Comparison of ENCODE assay signal across 23 mouse cellular contexts in the genomic region with DNA sequence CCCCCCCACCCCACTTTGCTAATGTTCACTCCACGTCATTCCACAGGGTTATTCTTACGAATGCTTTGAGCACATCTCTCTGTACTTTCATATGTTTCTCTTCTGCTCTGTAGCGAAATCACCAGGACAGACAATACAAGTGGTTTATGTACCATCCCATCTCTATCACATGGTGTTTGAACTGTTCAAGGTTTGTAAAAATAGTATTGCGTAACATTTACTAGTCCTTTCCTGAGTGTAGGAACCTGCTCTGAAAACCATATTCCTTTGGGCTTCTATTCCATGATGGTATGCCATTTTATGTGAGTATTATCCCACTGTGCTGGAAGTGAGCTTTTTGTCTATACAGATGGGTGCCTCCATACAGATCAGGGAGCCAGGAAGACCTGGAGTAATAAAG. TPM values are rescaled to one million over a fixed set of nuclear protein-coding genes. Genes with fewer than 3 reads are reported as not detected.
DNase-seq lines count a peak whose midpoint lies in the region; ATAC-seq and TF ChIP-seq lines count a peak whose summit lies in the region.
"Had no signal": no experiment of that assay in that cellular context is flagged by ENCODE, and none has a peak within 500 bp of the region (broad histone marks: within the 10 kb centered on the region; RNA-seq: fewer than 3 reads in every experiment).

No protein-coding gene starts in this region.

- no peaks in the 10 kb centered on the region for H3K79me2 ChIP-seq in liver, adult 2 months (ENCODE audit: control insufficient read depth, insufficient read depth, low read length)
- no peaks in the 10 kb centered on the region for H3K79me2 ChIP-seq in C2C12 (ENCODE audit: control insufficient read depth, insufficient read depth)

- no peak overlapping the region for H3K4me3 ChIP-seq in liver, adult 2 months (ENCODE audit: insufficient read depth, low read depth, low read length)
- no peak overlapping the region for H3K4me3 ChIP-seq in liver, embryonic 12.5 days
- no peak overlapping the region for H3K4me3 ChIP-seq in C2C12 (ENCODE audit: insufficient read depth, poor library complexity, severe bottlenecking)

- H3K9me3 ChIP-seq in liver, embryonic 12.5 days (replicated peaks) = no peaks in the 10 kb centered on the region
- H3K9me3 ChIP-seq: G1E had no signal

- DNase-seq in adrenal gland, adult 2 months = peak; percentile 35
- no peak for DNase-seq in adrenal gland, postnatal 25 days
- peak; percentile 46 for DNase-seq in heart, adult 11 months
- no peak for DNase-seq in heart, adult 8-10 months (ENCODE audit: low spot score)
- DNase-seq in liver, adult 2 months (ENCODE audit: extremely low read depth, low read depth, low spot score) = peak; percentile 53
- DNase-seq in urinary bladder, postnatal 25 days (ENCODE audit: low spot score) = no peak
- DNase-seq: adrenal gland, adult 8-10 months; adrenal gland, postnatal 10 days; adrenal gland, postnatal 14 days; adrenal gland, postnatal 36 days; B cell, adult 2 months; cerebellum, adult 11 months; cerebellum, adult 11-12 months; cerebellum, adult 18-20 months; cerebellum, adult 2 months; cerebellum, adult 8-10 months had no signal

- H3K9ac ChIP-seq in liver, adult 2 months (ENCODE audit: low read depth, low read length) = no peak overlapping the region
- no peak overlapping the region for H3K9ac ChIP-seq in liver, embryonic 12.5 days

- peaks cover 52% of the 10 kb centered on the region for H3K36me3 ChIP-seq in liver, adult 2 months (ENCODE audit: control insufficient read depth, insufficient read depth, low read length)
- H3K36me3 ChIP-seq in liver, embryonic 12.5 days = peaks cover 96% of the 10 kb centered on the region
- H3K36me3 ChIP-seq in C2C12 (ENCODE audit: control insufficient read depth, insufficient read depth) = no peaks in the 10 kb centered on the region

- no peak for TF ChIP-seq POLR2A in liver, adult 2 months (IDR thresholded peaks at IDR 0.05; ENCODE audit: extremely low read depth, insufficient read depth, low read length)

- H3K4me2 ChIP-seq in liver, embryonic 12.5 days = no peak overlapping the region

- ATAC-seq in liver, embryonic 12.5 days = no peak
- ATAC-seq: activated CD4-positive, CD25-positive, alpha-beta regulatory T cell, adult 4 months; CD4-positive, CD25-positive, alpha-beta regulatory T cell, adult 4 months; Patski had no signal

- no peak overlapping the region for H3K27ac ChIP-seq in liver, adult 2 months (replicated peaks; ENCODE audit: insufficient read depth, low read depth, low read length)
- H3K27ac ChIP-seq in liver, embryonic 12.5 days = no peak overlapping the region

- H3K27me3 ChIP-seq in liver, adult 2 months (ENCODE audit: control insufficient read depth, insufficient read depth, low read length) = no peaks in the 10 kb centered on the region
- no peaks in the 10 kb centered on the region for H3K27me3 ChIP-seq in liver, embryonic 12.5 days (replicated peaks)
- no peaks in the 10 kb centered on the region for H3K27me3 ChIP-seq in C2C12 (ENCODE audit: control insufficient read depth, insufficient read depth, insufficient read length)
- H3K27me3 ChIP-seq: CH12.LX, Patski had no signal

- no peaks in the 10 kb centered on the region for H3K79me3 ChIP-seq in C2C12 (ENCODE audit: low read depth)

- H3K4me1 ChIP-seq in liver, adult 2 months (ENCODE audit: control insufficient read depth, insufficient read depth, low read length) = no peaks in the 10 kb centered on the region
- no peaks in the 10 kb centered on the region for H3K4me1 ChIP-seq in liver, embryonic 12.5 days

- no peak for TF ChIP-seq CTCF in liver, adult 2 months (IDR thresholded peaks at IDR 0.05; ENCODE audit: low read depth, low read length)
- no peak for TF ChIP-seq CTCF in C2C12 (IDR thresholded peaks at IDR 0.05; ENCODE audit: control insufficient read depth, insufficient read depth, insufficient read length)

- H3ac ChIP-seq in C2C12 (ENCODE audit: control insufficient read depth, insufficient read length, low read depth) = no peak overlapping the region

- 86% methylated on average over 4 of the region's 4 CpGs for WGBS in liver, adult 2 months
- 88% methylated on average over 4 of the region's 4 CpGs for WGBS in liver, embryonic 12.5 days (ENCODE audit: insufficient replicate concordance)

TF ChIP-seq in C2C12, 6 proteins besides CTCF, POLR2A, EP300 and RAD21:
- TF ChIP-seq FOSL1 (IDR thresholded peaks at IDR 0.05; ENCODE audit: insufficient read depth, low read length, poor library complexity, severe bottlenecking) = no peak
- peak; percentile 55 for TF ChIP-seq CEBPB (IDR thresholded peaks at IDR 0.05; ENCODE audit: low read depth)

RNA-seq across cellular contexts. Expression of gene Pdk1, which starts 14.2 kb away (rescaled TPM):
- 10 to 100 TPM; 27.1 to 49.2 TPM for total RNA-seq in adrenal gland, adult 2 months (2021)
- 51.6 and 89.4 TPM in 2 replicates for polyA plus RNA-seq in adrenal gland, adult 2 months (2012; rRNA removed)
- total RNA-seq in adrenal gland, postnatal 25 days (2021) = 33.8 and 44.4 TPM in 2 replicates
- total RNA-seq in heart, adult 8-10 months (2022) = 100 to 1,000 TPM; 182 to 208 (median 195) TPM
- 36.6 and 77.5 TPM in 2 replicates for total RNA-seq in liver, adult 2 months (2014; rRNA removed)
- 29.1 and 42.3 TPM in 2 replicates for polyA plus RNA-seq in liver, adult 2 months (2012; rRNA removed)
- polyA plus RNA-seq in liver, embryonic 12.5 days (2016; fragmentation: Nextera tagmentation; extraction: Ambion mirVana) = 70.0 and 70.5 TPM in 2 replicates
- polyA plus RNA-seq in C2C12 (2012; fragmentation: generic; extraction: Trizol) = 1.1 TPM

Comparison
In these comparisons a context has a peak if more than half of its experiments do, and no peak if none do; other contexts are left out.
1. DNase-seq: peak in adrenal gland, adult 2 months (single experiment), heart, adult 11 months (single experiment) and liver, adult 2 months (single experiment); none in adrenal gland, postnatal 25 days (single experiment), heart, adult 8-10 months (single experiment) and urinary bladder, postnatal 25 days (single experiment).